In the genomic region with DNA sequence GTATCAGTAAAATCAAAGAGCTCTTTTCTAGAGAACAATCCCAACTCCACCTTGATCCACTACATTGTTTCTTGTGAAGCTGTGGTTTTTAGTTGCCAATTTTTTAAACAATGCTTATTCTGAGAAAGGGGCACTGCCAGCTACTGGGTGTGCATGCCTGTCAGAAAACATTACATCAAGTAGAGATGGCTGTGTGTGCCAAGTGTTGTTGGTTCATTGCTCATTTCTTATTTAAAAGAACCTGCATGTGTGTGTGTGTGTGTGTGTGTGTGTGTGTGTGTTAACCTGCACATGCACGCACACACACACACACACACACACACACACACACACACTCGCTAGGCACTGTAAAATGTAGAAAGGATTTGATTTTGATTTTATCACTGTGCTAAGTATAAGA, we compare ENCODE assay signal across 18 mouse cellular contexts.
DNase-seq lines count a peak whose midpoint lies in the region; ATAC-seq lines count a peak whose summit lies in the region.
"Had no signal": no experiment of that assay in that cellular context is flagged by ENCODE, and none has a peak within 500 bp of the region (broad histone marks: within the 10 kb centered on the region; RNA-seq: fewer than 3 reads in every experiment).

No protein-coding gene starts in this region.

- H3K9me3 ChIP-seq in hindbrain, embryonic 15.5 days: no peaks in the 10 kb centered on the region
- no peaks in the 10 kb centered on the region for H3K9me3 ChIP-seq in hindbrain, embryonic 13.5 days
- H3K9me3 ChIP-seq: embryonic facial prominence, embryonic 13.5 days; forebrain, embryonic 15.5 days; heart, embryonic 10.5 days; limb, embryonic 15.5 days; neural tube, embryonic 12.5 days had no signal

- H3K27ac ChIP-seq in hindbrain, embryonic 15.5 days (replicated peaks): no peak overlapping the region
- H3K27ac ChIP-seq in hindbrain, embryonic 13.5 days: no peak overlapping the region
- H3K27ac ChIP-seq: embryonic facial prominence, embryonic 13.5 days; forebrain, embryonic 15.5 days; heart, embryonic 10.5 days; kidney, postnatal 0 days; limb, embryonic 15.5 days; neural tube, embryonic 12.5 days had no signal

- H3K4me1 ChIP-seq in hindbrain, embryonic 15.5 days (replicated peaks): no peaks in the 10 kb centered on the region
- no peaks in the 10 kb centered on the region for H3K4me1 ChIP-seq in hindbrain, embryonic 13.5 days (replicated peaks)
- H3K4me1 ChIP-seq: forebrain, embryonic 15.5 days; neural tube, embryonic 12.5 days had no signal

- ATAC-seq in hindbrain, embryonic 15.5 days (ENCODE audit: low FRiP score, low read depth): 0 out of 2 replicates have a peak, but pooled peaks have one; percentile 38
- ATAC-seq in hindbrain, embryonic 13.5 days (ENCODE audit: low FRiP score): no peak
- no peak for ATAC-seq in granulocyte monocyte progenitor cell, adult 5-6 weeks (replicated peaks; ENCODE audit: poor library complexity, severe bottlenecking)
- ATAC-seq: CD4-positive, CD25-positive, alpha-beta regulatory T cell, adult 4 months; forebrain, embryonic 15.5 days; liver, postnatal 0 days had no signal

- no peak overlapping the region for H3K9ac ChIP-seq in hindbrain, embryonic 15.5 days
- H3K9ac ChIP-seq in hindbrain, embryonic 13.5 days: no peak overlapping the region
- H3K9ac ChIP-seq: embryonic facial prominence, embryonic 13.5 days; forebrain, embryonic 15.5 days; limb, embryonic 15.5 days; liver, postnatal 0 days; neural tube, embryonic 12.5 days had no signal

- no peaks in the 10 kb centered on the region for H3K27me3 ChIP-seq in hindbrain, embryonic 15.5 days
- no peaks in the 10 kb centered on the region for H3K27me3 ChIP-seq in hindbrain, embryonic 13.5 days
- H3K27me3 ChIP-seq: embryonic facial prominence, embryonic 13.5 days; forebrain, embryonic 15.5 days; limb, embryonic 15.5 days; neural tube, embryonic 12.5 days had no signal

- DNase-seq in 3T3-L1 (ENCODE audit: low read depth, low spot score): peak; percentile 25
- DNase-seq in cerebellum, adult 11-12 months: peak; percentile 81
- peak; percentile 86 to 87 for DNase-seq in cerebellum, postnatal 14 days
- DNase-seq in kidney, adult 11 months: no peak
- no peak for DNase-seq in adrenal gland, adult 2 months
- DNase-seq: gastrocnemius, postnatal 36 days; kidney, adult 18-20 months; liver, postnatal 0 days had no signal

- 90% methylated on average over 2 of the region's 2 CpGs for WGBS in hindbrain, embryonic 15.5 days
- WGBS in hindbrain, embryonic 13.5 days: 83% methylated on average over 2 of the region's 2 CpGs

- H3K36me3 ChIP-seq in hindbrain, embryonic 15.5 days: no peaks in the 10 kb centered on the region
- no peaks in the 10 kb centered on the region for H3K36me3 ChIP-seq in hindbrain, embryonic 13.5 days
- H3K36me3 ChIP-seq: embryonic facial prominence, embryonic 13.5 days; forebrain, embryonic 15.5 days; heart, embryonic 10.5 days; limb, embryonic 15.5 days; neural tube, embryonic 12.5 days had no signal

- no peak overlapping the region for H3K4me2 ChIP-seq in hindbrain, embryonic 15.5 days
- H3K4me2 ChIP-seq in hindbrain, embryonic 13.5 days: no peak overlapping the region
- H3K4me2 ChIP-seq: embryonic facial prominence, embryonic 13.5 days; forebrain, embryonic 15.5 days; limb, embryonic 15.5 days; neural tube, embryonic 12.5 days had no signal

- no peak overlapping the region for H3K4me3 ChIP-seq in hindbrain, embryonic 15.5 days
- H3K4me3 ChIP-seq in hindbrain, embryonic 13.5 days: no peak overlapping the region
- H3K4me3 ChIP-seq: embryonic facial prominence, embryonic 13.5 days; forebrain, embryonic 15.5 days; heart, embryonic 10.5 days; limb, embryonic 15.5 days; neural tube, embryonic 12.5 days had no signal

Comparison
In these comparisons a context has a peak if more than half of its experiments do, and no peak if none do; other contexts are left out.
1. DNase-seq: peak in 3T3-L1 (single experiment), cerebellum, adult 11-12 months (single experiment) and cerebellum, postnatal 14 days (2 of 2); none in kidney, adult 11 months (single experiment) and adrenal gland, adult 2 months (single experiment).